Mouse (Mus musculus) layer of hippocampus, postnatal 36 days (tissue): ENCODE results near the gene Rplp2. TPM values are rescaled to one million over a fixed set of nuclear protein-coding genes. Genes with fewer than 3 reads are reported as not detected.
"Not testable (repeated sequence)": the region's sequence is repeated elsewhere in the genome, so short reads cannot be mapped to it uniquely, and the experiment has no call there.

Experiments
- DNase-seq, 2 experiments: peaks; one replicate each; pipeline ENCODE4 v3.0.0; 2022
- total RNA-seq, 2 experiments: library from RNA; stranded (reverse); gene quantifications; 2 replicates each; pipeline ENCODE4 v1.2.3; 2021

Rplp2 gene
- total RNA-seq, result 100 to 1,000 TPM; 556 TPM

DNA sequence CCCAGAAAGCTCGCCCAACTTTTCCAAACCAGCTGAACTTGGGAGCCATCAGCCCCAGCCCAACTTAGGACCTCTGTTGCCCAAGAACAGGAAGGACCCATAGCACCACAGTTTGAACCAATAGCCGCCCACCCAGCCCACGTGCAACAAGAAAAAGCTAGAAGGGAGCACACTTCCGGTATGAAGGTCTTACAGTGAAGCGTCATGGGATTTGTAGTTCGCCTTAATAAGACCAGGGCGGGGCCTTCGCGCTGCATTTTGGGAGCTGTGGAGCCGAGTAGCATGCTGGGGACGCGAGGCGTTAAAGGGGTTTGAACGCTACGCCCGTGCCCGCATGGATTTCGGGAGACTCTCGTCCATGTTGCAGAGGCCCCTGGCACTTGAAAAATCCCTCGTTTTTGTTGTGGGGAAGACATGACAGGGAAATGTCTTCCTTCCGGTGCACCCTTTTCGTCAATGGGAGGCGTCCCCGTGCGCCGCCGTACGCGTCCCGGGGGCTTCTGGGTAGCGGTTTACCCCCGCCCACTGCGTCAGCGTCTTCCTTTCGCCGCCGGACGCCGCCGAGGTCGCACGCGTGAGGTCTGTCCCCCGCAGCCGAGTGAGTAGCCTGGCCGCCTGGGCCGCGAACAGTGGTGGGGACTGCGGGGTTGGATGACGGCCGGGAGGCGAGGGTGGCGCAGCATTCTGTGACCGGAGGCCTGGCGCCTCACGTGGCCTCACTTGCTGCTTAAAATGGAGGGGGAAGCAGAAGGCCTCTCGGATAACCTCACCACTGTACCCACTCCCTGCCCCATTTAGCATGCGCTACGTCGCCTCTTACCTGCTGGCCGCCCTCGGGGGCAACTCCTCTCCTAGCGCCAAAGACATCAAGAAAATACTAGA is at the start of gene Rplp2:
TSS of gene Rplp2 (plus strand) at position 261 of the 882 bp plus-strand sequence.
- peak; percentile 96 to 97 for DNase-seq

DNA sequence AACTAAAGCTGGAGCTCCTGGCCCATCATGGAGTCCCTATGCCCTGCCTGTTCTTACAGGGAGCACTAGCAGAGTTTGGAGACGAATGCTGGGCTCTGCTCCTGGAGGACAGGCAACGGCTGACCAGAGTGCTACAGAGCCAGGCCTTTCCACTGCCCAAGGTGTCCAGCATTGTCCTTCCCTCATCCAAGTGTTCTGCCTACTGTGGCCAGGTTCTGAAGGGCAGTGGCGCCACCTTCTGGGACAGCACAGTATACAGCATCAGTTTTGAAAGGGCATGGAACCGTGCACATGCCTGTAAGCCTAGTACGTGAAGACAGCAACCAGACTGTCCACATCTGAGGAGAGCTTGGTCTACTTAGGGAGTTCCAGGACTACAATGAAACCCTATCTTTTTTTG is 43.9 kb upstream of the Rplp2 start:
- no peak for DNase-seq

DNA sequence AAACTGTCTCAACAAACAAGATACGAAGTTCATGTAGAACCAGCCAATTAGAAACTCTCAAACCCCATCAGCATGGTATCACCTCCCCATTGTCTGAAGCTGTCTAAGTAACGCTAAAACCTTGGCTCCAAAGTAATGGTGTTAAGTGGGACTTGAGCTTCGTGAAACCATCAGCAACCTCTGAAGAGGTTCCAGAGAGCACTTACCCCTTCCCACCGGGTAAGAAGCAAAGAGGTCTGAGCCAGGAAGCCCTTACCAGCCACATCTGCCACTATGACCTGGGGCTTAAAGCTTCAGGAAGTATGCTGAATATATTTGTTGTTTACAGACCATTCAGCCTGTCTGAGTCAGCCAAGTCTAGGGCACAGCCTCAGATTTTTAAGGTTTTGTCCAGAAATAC is 41.7 kb upstream of the Rplp2 start:
- no peak for DNase-seq

GRCm38 (mm10) chr7:141407670-141408069 is 39.5 kb upstream of the Rplp2 start:
- not testable (repeated sequence) for DNase-seq

DNA sequence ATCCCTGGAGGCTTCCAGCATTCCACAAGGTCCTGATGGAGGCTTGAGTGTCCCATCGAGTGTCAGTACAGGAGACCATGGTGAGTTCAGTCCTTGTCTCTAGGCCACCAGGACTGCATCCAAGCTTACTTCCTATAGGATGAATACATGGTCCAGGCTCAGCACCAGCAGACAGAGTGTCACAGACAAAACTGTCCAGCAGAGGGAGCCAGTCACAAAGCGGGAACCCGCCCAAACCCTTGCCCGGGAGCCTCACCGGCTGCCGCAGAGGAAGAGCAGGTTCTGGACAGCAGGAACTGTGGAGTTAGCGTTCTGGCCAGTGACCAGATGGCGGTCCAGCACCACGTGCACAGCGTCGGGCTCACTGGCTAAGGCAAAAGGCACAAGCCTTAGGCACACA is 38.3 kb upstream of the Rplp2 start:
- DNase-seq, result peak; percentile 83 to 85

DNA sequence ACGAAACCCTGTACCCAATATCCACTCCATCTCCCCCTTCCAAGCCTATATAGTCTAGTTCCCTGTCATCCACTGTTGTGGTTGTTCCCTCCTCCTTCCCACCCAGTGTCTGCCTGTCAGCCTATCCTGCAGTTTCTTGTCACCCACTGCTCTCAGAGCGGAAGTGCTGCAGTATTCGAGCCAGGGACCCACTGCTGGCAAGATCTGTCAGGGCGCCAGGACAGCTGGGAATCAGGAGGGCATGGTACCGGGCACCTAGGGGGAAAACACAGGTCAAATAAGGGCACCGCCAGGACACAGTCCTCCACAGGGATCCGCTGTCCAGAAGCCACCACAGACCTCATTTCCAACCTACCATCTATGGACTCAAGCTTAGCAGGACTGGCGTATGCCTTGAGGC is 36.5 kb upstream of the Rplp2 start:
- no peak for DNase-seq

DNA sequence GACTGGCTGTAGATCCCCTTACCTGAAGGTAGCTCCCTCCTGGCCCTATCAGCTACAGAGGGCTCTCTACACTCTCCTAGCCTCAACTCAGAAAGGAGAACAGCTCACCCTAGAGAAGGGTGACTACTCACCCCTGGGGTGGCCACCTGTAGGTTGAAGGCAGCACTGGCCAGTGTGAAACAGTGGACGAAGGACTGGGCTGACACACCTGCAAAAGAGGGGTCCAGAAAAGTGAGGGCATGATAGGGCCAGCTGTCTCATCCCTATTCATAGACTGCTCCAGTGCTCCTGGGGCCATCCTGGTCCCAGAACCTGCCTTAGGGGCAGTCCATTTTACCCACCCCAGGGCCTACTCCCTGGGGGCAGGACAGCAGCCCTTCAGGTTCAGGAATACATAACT is 35.5 kb upstream of the Rplp2 start:
- DNase-seq, result no peak

DNA sequence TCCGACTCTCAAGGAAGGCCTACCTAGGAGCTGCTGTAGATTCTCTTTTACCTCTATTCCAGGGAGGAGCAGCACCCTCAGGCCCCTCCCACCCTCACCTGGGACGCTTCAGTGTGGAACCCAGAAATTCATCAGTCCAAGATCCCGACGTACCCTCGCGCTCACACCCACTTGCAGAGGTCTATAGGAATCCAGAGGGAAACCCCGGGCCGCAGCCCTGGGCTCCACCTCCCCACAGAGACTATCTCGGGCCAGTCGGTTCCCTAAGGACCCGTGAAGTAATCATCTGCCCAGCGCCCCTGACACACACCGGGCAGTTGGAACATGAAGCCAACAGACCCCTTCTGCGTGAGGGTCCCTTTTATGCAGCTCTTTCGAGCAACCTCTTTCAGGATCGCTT is 33.8 kb upstream of the Rplp2 start:
- DNase-seq, result no peak

DNA sequence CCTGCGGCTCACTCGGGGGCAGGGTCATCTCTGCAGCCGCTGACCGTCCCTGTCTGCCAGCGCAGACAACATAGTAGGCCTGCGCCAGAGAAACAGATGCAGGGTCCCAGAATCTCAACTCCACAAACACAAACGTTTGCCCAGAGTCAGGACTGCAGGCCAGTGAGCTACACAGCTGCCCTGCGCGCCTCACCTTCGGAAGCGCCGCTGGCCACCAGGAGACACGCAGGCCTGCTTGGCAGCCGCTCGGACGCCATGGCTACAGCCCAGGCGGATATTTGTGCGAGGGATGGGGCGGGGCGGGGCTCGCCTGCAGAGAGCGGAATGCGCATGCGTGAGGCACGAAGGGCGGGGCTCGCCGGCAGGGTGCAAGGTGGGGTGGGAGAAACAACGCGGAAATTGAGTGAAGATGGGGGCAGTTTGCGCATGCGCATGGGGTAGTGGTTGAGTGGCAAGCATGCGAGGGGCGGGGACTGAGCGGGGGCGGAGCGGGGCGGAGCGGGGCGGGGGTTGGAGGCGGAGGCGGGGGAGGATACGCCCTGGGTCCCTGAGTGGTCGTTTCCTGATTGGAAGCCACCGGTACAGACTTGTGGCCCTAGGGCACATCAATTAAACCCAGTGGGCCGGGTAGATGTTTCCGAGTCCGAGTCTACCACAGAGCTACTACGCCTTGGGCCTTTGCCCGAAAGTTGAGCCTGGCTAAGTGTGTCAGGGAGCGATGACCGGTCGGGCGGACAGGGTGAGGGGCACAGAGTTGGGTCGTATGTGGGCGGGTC is 33.2 kb upstream of the Rplp2 start, which contains the start of gene Gatd1:
TSS of gene Gatd1 (minus strand) at position 328 of the 776 bp plus-strand sequence.
- peak; percentile 98 for DNase-seq

- DNase-seq, result no peak
Observed at GRCm38 (mm10) chr7:141416144-141416841, 30.9 kb upstream of the Rplp2 start.

GRCm38 (mm10) chr7:141417731-141418681 is 29.2 kb upstream of the Rplp2 start:
- DNase-seq, result no peak

DNA sequence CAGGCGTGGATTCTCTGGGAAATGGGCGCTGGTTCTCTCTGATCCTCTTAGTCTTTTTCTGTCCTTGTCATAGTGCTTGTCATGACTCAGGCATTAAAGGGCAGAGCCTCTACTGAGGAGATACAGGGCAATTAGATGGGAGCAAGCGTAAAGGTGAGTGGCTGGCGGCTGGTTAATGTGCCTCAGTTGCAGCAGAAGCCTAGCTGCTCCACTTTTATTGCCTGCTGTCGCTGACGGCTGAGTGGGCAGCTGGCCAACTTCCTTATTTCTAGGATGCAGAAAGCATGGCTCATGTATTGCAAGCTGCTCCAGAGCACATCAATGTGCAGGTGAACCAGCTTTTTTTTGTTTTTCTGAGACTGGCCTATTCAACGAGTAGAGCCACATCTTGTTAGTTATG is 28.2 kb upstream of the Rplp2 start:
- DNase-seq, result peak; percentile 45 to 58

DNA sequence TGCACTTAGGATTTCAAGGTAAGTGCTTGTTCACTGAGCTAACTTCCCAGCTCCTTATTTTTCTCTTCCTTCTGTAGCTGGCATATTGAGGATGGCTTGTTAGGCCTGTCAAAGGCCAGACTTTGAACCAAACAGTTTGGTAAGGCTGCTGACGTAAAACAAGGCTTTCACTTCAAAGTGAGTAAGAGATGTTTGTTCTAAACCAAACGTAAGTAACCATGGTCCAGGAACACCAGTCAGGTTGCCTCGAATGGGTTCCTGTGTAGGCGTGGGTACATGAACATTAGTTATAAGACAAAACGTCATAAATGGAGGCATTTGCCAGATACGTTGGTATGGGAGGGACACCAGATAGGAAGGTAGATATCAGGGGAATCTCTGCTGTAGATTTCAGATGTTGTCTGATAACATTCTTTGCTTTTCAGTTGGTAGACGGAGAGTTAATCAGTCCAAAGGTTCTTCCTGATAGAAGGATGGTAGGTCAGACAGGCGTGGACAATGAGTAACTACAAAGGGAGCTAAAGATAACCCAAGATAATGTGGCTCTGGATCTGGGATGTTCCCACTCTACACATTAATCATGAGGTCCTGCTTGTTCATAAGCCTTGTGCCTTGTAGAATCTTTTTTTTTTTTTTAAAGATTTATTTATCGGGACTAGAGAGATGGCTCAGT is 27.0 kb upstream of the Rplp2 start:
- DNase-seq, result no peak

- DNase-seq, result no peak
Observed at GRCm38 (mm10) chr7:141423811-141424210, 23.4 kb upstream of the Rplp2 start.

GRCm38 (mm10) chr7:141426948-141427730 is 20.0 kb upstream of the Rplp2 start:
- DNase-seq, result no peak

- no peak for DNase-seq
Observed at GRCm38 (mm10) chr7:141428701-141429100, 18.5 kb upstream of the Rplp2 start.

- peak; percentile 87 to 90 for DNase-seq
Observed at GRCm38 (mm10) chr7:141429310-141429709, 17.9 kb upstream of the Rplp2 start, which contains the start of gene Cend1. Gene Cend1 (minus strand): TSS chr7:141429491.

DNA sequence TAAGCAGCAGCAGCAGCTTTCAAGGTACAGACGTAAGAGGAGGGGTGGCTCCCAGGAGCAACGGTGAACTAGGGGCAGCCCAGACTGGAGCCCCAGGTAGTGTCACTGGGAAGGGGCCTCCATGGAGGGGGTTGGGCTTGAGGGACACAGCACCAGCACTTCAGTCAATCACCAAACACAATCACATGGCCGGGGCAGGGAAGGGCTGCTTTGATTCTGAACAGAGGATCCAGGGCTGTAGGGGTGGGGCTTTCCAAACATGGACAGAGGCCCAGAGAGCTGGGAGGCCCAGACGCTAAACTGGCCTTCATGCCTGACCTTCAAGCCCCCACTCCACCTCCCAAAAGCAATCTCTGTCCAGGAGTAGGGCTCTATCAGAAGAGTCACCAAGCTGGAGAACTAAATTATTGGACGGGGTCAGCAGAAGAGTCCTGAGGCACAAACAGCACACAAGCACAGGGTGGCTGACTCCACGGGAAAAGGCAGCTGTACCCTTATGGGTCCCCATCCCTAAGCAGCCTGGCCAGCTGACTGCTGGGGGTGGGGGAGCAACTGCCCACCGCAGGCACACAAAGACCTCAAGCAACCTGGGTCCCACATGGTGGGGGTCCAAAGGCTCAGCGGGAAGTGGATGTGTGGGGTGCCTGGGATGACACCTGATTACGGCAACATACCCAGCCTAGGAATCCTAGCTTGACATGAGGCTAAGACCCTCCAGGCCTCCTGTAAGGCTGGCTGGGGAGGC is 17.2 kb upstream of the Rplp2 start:
- DNase-seq, result no peak

- DNase-seq, result no peak
Observed at GRCm38 (mm10) chr7:141430585-141431240, 16.5 kb upstream of the Rplp2 start.
